Mouse (Mus musculus) hindlimb bud, embryonic 11.5 days (tissue): ENCODE results near the gene Smarca5.

Experiments
- DNase-seq: peaks from one replicate; pipeline ENCODE4 v3.0.0-alpha.2; 2012; ENCODE audit warnings: low read depth, low spot score; ENCODE audit errors: extremely low spot score

Smarca5 gene

GRCm38 (mm10) chr8:80669277-80669901 is 69.9 kb downstream of the Smarca5 start:
- DNase-seq: no peak

- DNase-seq: no peak
These were observed 75.8 kb downstream of the Smarca5 start for GRCm38 (mm10) chr8:80663476-80663875.

- DNase-seq: no peak
These were observed 78.2 kb downstream of the Smarca5 start for GRCm38 (mm10) chr8:80661055-80661454.

GRCm38 (mm10) chr8:80657639-80658038 is 81.7 kb downstream of the Smarca5 start:
- no peak for DNase-seq
